Mouse (Mus musculus): ENCODE data around the gene Gtf3c1.

GRCm38 (mm10) chr7:125618016-125618415, 89.6 kb downstream of the Gtf3c1 start:
- TF ChIP-seq TCF12 (IDR thresholded peaks at IDR 0.05; ENCODE audit: low read depth, low read length): no peak
- TF ChIP-seq E2F4 (IDR thresholded peaks at IDR 0.05; ENCODE audit: borderline replicate concordance, low read depth, low read length): no peak
- no peak for TF ChIP-seq CTCF (IDR thresholded peaks at IDR 0.05 in 2 of 3, conservative IDR thresholded peaks at IDR 0.05 in 1 of 3; ENCODE audit: control insufficient read depth in 1 of 3, insufficient read depth in 1 of 3, low read depth in 2 of 3, low read length in 3 of 3, poor library complexity in 1 of 3, severe bottlenecking in 1 of 3)
- no peak for TF ChIP-seq EP300 (IDR thresholded peaks at IDR 0.05; ENCODE audit: low read depth in 1 of 2, low read length in 2 of 2)
- TF ChIP-seq NRF1 (IDR thresholded peaks at IDR 0.05; ENCODE audit: insufficient read depth, low read depth, low read length, poor library complexity, severe bottlenecking): no peak
